Comparison of ENCODE assay signal across 22 mouse cellular contexts in the genomic region with DNA sequence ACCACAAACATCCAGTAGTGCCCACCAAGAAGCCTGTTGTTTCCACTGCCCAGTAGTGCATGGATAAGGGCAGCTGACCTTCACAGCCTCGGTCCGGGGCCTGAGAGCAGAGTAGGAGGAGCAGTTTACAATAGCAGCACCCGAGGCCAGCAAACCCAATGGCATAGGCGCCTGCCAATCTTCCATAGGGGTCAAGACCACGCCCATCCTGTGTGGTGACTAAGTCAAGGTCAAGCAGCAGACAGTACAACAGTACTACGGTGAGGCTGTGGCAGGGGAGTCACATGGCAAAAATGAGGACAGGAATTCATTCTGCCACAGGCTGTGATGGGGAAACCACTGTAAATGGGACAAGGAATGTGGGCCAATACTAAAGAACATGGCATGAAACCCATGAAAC.
DNase-seq lines count a peak whose midpoint lies in the region; ATAC-seq lines count a peak whose summit lies in the region.
"Had no signal": no experiment of that assay in that cellular context is flagged by ENCODE, and none has a peak within 500 bp of the region (broad histone marks: within the 10 kb centered on the region; RNA-seq: fewer than 3 reads in every experiment).

No protein-coding gene starts in this region.

- no peaks in the 10 kb centered on the region for H3K4me1 ChIP-seq in embryonic facial prominence, embryonic 13.5 days
- H3K4me1 ChIP-seq in embryonic facial prominence, embryonic 10.5 days, result no peaks in the 10 kb centered on the region
- H3K4me1 ChIP-seq: forebrain, embryonic 13.5 days; stomach, embryonic 15.5 days had no signal

- no peak overlapping the region for H3K27ac ChIP-seq in embryonic facial prominence, embryonic 13.5 days
- H3K27ac ChIP-seq in embryonic facial prominence, embryonic 10.5 days (replicated peaks), result no peak overlapping the region
- H3K27ac ChIP-seq: forebrain, embryonic 13.5 days; hindbrain, embryonic 10.5 days; stomach, embryonic 15.5 days had no signal

- no peak overlapping the region for H3K4me2 ChIP-seq in embryonic facial prominence, embryonic 13.5 days
- H3K4me2 ChIP-seq: forebrain, embryonic 13.5 days; liver, embryonic 11.5 days; stomach, embryonic 15.5 days had no signal

- H3K27me3 ChIP-seq in embryonic facial prominence, embryonic 13.5 days, result no peaks in the 10 kb centered on the region
- H3K27me3 ChIP-seq in embryonic facial prominence, embryonic 10.5 days (replicated peaks; ENCODE audit: low read depth, poor library complexity, severe bottlenecking), result no peaks in the 10 kb centered on the region
- H3K27me3 ChIP-seq: forebrain, embryonic 13.5 days; megakaryocyte, embryonic 14.5 days; stomach, embryonic 15.5 days had no signal

- H3K9me3 ChIP-seq in embryonic facial prominence, embryonic 13.5 days, result no peaks in the 10 kb centered on the region
- no peaks in the 10 kb centered on the region for H3K9me3 ChIP-seq in embryonic facial prominence, embryonic 10.5 days
- H3K9me3 ChIP-seq: forebrain, embryonic 13.5 days; hindbrain, embryonic 10.5 days; stomach, embryonic 15.5 days had no signal

- no peak overlapping the region for H3K4me3 ChIP-seq in embryonic facial prominence, embryonic 13.5 days
- no peak overlapping the region for H3K4me3 ChIP-seq in embryonic facial prominence, embryonic 10.5 days
- H3K4me3 ChIP-seq: erythroblast, embryonic 14.5 days; forebrain, embryonic 13.5 days; hindbrain, embryonic 10.5 days; megakaryocyte, embryonic 14.5 days; myocyte; stomach, embryonic 15.5 days had no signal

- no peak overlapping the region for H3K9ac ChIP-seq in embryonic facial prominence, embryonic 13.5 days
- H3K9ac ChIP-seq: forebrain, embryonic 13.5 days; stomach, embryonic 15.5 days had no signal

- 0 out of 2 replicates have a peak, but pooled peaks have one; percentile 26 for ATAC-seq in embryonic facial prominence, embryonic 13.5 days (ENCODE audit: insufficient number of reproducible peaks, insufficient read depth, low FRiP score, low TSS enrichment, low read depth)
- ATAC-seq: forebrain, embryonic 13.5 days had no signal

- no peak for DNase-seq in embryonic facial prominence, embryonic 10.5 days (ENCODE audit: low spot score)
- DNase-seq in kidney, postnatal 25 days, result peak; percentile 4 to 49
- no peak for DNase-seq in kidney, postnatal 36 days
- DNase-seq in NIH3T3 (ENCODE audit: low read depth) (peak; percentile 34), adipocyte (ENCODE audit: low spot score) (no peak)
- peak; percentile 29 for DNase-seq in adrenal gland, postnatal 25 days
- no peak for DNase-seq in layer of hippocampus, adult 9-11 months
- DNase-seq: heart, adult 18-20 months; kidney, adult 18-20 months; lung, adult 18-20 months; lung, postnatal 14 days; midbrain, embryonic 14.5 days; right cerebral cortex, postnatal 14 days; thymus, adult 18-20 months had no signal

- 80% methylated on average over 6 of the region's 6 CpGs for WGBS in embryonic facial prominence, embryonic 13.5 days
- WGBS in embryonic facial prominence, embryonic 10.5 days, result 84% methylated on average over 6 of the region's 6 CpGs

- no peaks in the 10 kb centered on the region for H3K36me3 ChIP-seq in embryonic facial prominence, embryonic 13.5 days
- no peaks in the 10 kb centered on the region for H3K36me3 ChIP-seq in embryonic facial prominence, embryonic 10.5 days (replicated peaks)
- H3K36me3 ChIP-seq: hindbrain, embryonic 10.5 days; stomach, embryonic 15.5 days had no signal

Comparison
In these comparisons a context has a peak if more than half of its experiments do, and no peak if none do; other contexts are left out.
1. DNase-seq: peak in kidney, postnatal 25 days (2 of 2), NIH3T3 (single experiment) and adrenal gland, postnatal 25 days (single experiment); none in embryonic facial prominence, embryonic 10.5 days (single experiment), kidney, postnatal 36 days (0 of 2), layer of hippocampus, adult 9-11 months (single experiment) and adipocyte (single experiment).